Mouse (Mus musculus) monocyte, adult 5-6 weeks (primary cell): ENCODE results near the gene Vcam1. TPM values are rescaled to one million over a fixed set of nuclear protein-coding genes. Genes with fewer than 3 reads are reported as not detected.

Experiments used
- ATAC-seq: fragments of 153-309, 156-312 bp; replicated peaks from 2 replicates; pipeline ENCODE4 v1.8.0; 2017; ENCODE audit warnings: mild to moderate bottlenecking; ENCODE audit not compliant: low TSS enrichment, insufficient number of reproducible peaks, severe bottlenecking, poor library complexity, low FRiP score
- total RNA-seq: library from RNA; stranded (forward); fragments of 200-1000, 200-491, 200-594 nt; gene quantifications from 3 replicates; pipeline ENCODE4 v1.2.3, GENCODE M21; 2017

Vcam1 gene
- total RNA-seq: not detected in 3 replicates

DNA sequence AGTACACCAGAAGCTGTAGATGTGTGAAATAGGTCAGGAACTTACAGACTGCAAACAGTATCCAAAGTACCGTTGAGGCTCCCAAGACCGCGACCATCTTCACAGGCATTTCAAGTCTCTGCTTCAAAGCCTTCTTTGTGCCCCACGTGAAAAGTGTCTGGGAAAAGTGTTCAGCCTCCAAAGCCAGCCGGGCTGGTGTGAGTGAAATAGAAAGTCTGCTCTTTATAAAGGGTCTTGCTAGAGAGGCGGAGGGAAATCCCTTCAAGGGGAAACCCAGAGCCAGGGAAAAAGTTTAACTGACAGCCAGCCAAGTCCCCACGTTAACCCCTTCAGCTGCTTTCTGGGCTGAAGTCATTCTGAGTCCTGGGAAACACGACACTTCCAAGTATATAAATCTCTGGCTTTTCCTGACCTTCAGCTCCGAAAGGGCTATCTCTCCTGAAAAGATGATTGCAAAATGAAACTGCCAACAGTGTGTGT lies at the start of gene Vcam1:
Gene Vcam1 (minus strand): TSS at position 430 of the 480 bp plus-strand sequence.
- no peak for ATAC-seq

DNA sequence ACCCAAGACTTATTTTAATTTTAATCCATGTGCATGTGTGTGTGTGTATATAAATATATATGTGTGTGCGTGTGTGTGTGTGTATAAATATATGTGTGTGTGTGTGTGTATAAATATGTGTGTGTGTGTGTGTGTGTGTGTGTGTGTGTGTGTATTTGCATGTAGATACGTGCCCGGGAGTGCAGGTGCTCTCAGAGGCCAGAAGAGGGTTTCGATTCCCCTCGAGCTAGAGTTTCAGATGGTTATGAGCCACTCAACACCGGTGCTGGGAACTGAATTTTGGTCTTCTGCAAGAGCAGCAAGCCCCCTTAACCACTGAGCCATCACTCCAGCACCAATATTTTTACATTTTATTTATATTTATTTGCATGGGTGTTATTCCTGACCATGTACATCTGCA lies 45.6 kb upstream of the Vcam1 start:
- no peak for ATAC-seq

DNA sequence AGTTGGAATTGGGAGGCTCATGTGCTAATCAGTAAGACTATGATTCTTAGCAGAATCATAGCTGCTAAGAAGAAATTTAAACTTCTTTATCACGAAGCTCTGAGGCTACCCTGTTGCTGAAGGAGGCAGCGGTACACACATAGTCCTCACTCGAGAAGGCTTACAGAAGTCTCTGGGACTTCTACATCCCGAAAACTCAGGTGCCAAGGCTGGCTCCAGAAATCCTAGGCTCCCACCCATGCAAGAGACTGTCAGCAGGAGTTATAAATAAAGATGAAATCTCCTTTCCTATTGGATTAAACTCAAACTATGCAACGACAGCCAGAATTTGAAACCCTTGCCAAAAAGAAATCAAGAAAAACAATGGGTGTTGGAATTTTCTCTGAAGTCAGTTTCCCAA lies 42.0 kb upstream of the Vcam1 start:
- ATAC-seq: no peak

DNA sequence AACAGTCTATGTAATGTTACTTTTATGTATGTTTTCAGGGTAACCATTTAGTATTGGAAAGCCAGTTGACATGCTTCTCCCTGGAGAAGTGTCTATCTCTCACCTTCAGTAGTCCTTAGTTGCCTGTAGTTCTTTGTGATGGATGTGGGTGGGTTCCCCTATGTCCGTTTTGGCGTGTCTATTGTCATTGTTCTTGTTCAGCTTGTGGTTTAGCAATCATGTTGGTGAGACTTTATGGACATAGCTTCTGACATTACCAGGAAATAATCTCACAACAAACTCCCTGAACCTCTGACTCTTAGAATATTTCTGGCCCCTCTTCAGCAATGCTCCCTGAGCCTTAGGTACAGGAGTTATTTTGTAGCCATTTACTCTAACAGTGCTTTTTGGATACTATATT lies 38.6 kb upstream of the Vcam1 start:
- ATAC-seq: no peak

DNA sequence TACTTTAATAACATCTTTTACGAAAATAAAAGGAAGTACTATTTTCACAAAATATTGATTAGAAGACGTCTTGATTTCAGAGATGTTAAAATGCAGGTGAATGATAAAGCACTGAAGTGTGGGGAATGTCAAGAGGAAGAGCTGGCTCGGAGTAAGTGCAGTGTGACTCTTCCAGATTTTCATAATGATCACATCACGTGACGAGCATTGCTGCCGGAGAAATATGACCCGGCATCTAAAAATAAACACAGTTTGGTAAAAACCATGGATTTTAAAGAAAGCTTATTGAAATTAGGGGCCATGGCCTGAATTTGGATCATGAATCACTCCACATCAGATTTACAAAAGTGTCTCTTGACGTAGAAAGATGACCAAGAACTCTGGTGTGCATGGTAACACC lies 36.8 kb upstream of the Vcam1 start:
- no peak for ATAC-seq

DNA sequence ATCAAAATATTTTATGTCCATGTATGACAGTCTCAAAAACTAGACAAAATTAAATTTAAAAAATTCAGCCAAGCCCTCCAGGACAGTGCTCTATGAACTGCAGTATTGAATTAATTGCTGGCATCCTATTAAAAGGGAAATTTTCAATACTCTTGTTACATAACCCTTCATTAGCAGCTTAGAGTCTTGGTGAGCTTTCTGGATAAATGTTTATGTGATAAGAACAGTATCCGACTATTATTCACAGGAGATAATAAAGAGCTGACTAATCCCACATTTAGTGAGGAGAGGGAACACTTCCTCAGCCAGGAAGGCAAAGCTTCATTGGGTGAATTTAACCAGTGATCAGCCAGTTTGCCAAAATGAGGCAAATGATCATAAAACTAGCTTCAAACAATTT lies 35.5 kb upstream of the Vcam1 start:
- ATAC-seq: no peak

DNA sequence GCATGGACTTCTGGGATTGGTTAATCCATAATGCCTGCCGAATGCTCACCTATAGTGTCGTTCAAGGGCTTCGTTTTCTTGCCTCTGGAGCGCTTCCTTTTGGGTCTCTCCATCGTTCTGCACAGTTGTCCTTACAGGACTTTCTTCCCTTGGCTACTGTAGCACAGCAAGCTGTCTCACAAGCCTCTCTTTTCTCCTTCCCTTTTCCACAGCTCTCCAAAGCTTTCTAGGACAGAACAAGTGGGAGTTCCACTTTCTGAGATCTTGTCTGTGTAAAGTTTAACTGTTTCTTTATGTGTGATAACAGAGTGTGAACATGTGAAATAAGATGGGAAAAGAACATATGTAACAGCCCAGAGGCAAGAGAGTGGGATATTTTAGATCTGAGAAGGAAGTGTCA lies 34.0 kb upstream of the Vcam1 start:
- no peak for ATAC-seq

DNA sequence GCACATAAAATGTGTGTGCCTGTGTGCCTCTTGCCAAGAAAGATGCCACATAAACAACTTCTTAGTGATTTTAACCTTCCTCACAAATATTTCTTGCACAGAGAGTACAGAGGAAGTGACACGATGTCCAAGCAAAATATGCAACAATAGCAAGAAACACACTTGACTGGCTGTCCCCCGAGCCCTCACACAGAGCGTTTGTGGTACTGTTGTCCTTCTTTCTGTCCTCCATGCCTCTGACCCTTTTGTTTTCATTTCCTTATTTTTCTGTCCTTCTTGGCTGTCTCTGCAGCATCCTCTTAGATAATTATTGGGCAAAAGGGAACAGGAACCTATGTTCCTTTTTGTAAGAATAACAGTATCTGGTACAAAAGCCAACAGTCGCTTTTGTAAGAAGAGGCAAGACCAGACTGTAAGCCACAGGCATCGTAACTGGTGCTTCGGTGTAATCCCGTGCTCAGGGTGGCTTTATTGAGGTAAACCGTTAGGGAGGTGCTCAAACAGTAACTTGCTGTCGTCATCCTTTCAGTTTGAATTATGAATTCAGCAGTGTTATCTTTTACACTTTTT lies 32.7 kb upstream of the Vcam1 start:
- no peak for ATAC-seq

DNA sequence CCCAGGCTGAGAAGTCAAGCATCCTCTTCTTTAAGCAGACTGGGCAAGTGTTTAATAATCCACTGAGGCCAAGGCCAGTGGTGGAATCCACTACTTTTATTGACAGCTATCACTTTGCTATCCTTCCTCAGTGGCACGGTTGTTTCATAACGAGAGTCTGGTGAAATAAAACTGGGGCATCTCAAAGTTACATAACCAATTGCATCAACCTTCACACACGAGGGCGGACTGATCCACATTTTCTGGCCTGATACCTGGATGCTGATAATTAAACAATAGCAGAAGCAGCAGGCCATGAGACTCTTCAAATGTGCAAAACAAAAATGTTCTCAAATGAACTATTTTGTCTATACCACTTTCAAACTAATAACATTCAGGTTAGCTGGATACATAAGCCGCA lies 29.9 kb upstream of the Vcam1 start:
- ATAC-seq: no peak

DNA sequence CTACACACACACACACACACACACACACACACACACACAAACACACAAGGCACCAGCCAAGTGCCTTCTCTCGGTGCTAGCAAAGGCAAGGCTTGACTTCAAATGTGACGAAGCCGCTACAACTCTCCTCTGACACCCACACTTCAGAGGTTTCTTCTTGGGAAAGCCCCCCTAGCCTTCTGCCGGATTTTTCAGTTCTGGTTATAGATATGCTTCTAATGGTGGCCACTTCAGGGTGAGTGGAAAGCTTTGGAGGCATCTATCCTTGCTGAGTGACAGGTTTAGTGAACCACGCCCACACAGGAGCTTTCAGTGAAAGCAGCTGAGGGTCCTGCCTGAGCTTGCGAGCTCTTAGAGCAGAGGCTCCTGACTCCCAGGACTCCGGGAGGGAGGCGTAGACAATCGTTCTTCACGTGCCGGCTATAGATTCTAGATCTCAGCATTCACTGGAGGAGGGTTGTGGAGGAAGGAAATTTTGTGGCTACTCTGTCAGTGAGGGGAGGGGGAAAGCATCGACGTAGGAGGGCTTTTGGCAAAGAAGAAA lies 28.0 kb upstream of the Vcam1 start:
- ATAC-seq: no peak

DNA sequence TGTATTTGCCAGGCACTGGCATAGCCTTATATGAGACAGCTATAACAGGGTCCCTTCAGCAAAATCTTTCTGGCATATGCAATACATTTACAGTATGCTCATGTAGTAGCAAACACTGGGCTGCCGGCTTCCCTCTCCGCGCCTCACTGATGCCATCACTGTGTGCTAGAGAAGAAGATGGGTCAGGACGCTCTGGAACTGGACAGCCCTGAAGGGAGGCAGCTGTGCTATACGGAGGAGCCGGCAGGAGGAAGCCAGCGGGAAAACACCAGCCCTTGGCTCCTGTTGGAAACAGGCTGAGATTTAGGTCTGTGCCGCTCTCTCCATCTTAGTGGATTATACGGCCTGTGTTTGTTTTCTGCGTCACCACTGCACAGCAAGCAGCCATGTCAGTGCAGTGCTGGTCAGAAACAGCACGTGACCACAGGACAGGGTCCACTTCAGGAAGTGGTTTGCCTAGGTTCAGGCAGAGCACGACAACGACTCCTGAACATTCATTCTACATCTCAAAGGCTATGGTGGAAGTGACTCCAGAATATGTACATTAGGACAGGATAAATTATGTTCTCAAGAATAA lies 20.7 kb upstream of the Vcam1 start:
- ATAC-seq: no peak

DNA sequence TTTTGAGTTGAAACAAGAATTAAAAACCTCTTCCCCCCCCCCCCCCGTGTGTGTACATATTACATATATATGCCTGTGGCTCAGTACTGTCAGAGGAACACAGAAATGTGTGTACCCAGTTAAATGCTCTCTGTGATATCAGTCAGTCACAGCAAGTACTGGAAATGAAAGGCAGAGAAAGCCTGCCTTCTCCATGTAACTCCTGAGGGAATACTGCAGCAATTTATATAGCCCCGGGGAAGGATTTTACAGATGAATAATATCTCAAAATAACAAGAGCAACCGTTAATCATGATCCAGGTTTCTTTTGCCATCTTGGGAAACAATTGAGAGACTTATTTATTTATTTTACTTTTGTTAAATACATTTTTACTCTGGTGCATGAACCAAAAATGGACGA lies 19.6 kb upstream of the Vcam1 start:
- no peak for ATAC-seq

DNA sequence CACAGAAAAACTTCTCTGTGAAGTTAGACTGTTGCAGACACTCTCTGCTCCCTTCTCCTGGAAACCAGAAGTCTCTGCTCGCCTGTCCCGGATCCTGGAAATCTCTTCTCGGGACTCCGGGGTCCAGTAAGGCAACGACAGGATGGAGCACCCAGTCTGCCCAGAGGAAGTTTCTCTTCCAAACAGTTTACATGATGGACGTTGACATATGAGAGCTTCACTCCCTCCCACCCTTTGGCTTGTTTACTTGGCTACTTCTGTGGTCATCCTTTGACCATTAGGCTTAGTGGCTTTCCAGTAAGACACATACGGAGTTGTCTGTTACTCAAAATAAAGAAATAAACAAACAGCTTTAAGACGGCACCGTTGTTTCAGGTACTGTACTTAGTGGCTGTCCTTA lies 19.2 kb upstream of the Vcam1 start:
- no peak for ATAC-seq

DNA sequence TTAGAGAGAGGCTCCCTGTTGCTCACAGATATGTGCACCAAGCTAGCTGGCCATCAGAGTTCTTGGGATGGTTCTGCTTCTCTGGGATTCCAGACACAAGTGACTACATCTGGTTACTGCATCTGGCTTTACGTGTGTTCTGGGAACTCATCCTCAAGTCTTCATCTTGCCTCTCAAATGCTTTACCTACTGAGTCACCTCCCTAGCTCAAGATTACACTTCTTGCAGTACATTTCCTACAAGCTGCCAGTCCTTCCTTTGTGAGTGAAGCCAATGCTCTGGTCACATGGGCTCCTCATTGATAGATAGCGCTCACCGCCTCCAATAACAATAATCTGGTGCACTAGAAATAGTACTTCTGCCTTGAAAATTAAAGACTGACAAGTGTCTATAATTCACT lies 11.7 kb upstream of the Vcam1 start:
- ATAC-seq: no peak

DNA sequence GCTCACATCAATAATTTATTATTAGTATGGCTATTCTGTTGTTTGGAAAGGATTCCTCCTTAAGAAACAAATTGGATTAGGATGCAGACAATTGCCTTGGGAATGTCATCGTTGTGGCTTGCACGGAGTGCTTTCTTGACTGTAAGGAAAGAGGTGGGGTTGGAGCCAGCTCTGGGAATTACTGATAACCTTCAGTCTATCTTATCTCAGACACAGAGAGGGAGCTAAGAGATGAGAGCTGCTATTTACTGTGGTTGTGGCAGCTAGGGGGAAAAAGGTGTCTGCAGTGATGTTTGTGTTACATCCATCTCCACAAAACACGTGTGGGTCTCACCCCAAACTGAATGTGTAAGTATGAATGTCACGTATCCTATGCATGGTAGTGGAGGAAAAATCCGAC lies 9.5 kb upstream of the Vcam1 start:
- ATAC-seq: no peak

DNA sequence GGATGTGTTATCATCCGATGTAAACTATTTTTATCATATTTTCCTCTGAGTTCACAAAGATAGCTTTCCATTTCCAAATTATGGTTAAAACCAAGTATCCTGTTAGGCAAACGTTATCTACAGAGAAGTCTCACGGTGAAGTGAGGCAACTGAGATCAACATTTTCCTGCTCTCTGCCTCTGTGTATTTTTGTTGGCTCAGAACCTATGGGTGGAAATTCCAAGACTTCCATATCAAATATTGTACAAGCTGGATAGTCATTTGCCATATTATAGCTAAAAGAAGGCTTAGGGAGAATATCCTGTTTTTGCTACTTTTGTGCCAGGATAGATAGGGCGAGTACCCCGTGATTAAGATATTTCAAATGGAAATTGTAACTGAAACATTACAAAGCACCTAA lies 8.6 kb upstream of the Vcam1 start:
- no peak for ATAC-seq

DNA sequence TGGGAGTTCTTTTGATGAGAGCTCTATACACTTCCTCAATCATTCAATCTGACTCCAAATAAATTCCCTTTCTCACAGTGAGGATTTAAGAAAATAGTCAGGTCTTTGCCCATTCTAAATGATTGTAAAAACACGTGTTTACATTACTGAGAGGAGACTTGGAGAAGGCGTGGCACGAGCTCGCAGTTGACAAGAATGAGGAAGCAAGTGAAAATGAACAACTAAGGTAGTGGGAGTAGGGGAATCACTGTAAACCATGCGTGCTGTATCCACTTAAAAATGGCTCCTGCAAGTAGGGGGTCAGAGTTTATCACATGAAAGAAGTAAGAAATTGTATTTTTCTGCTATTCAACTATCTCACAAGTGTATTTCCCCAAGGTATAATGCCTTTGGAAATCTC lies 3.9 kb upstream of the Vcam1 start:
- no peak for ATAC-seq

DNA sequence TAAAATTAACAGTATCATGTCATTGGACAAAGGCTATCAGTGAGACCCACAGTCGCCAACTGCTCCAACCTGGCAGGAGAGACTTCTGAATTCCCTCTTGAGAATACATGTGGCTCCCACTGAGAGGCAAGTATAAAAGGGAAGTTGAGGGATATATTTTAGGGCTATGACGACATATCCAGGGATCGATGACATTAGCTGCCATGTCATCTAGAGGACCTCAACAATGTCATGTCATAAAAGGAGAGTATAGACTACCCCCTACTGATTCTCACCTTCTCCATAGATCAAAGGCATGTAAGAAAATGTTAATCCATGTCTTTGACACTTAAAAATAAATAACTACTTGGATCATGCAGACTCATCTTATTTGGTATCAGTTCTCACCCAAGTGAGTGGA lies 1.2 kb upstream of the Vcam1 start:
- no peak for ATAC-seq

DNA sequence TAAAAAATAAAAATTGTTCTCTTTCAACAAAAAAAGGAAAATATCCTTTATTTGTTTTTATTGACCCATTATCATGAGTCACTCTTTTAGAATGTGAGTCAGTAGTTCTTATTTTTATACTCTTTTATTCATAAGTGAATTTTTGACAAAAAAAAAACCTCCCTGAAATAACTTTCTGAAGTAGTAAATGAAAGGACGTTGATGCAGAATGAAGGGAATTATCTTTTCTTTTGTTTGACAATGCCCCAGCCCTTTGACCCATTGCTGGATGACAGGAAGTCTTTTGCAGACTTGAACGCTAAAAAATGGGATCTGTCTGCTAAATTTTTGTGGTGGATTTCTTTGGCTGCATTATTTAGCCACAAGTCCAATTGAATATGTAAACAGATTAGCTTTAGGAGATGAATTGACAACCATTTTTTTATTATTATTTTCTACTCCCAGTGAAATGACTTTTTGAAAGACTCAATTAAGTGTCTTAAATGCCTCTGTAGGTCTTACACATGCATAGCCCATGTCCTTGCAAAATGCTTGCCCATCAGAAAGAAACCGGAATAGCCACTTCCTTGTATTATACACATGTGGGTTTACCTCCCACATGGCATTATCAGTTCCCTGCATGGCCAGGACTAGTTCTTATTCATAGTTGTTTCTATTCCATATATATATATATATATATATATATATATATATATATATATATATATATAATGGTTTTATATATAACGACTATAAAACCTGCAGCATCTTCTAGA lies 530 bp upstream of the Vcam1 start:
- no peak for ATAC-seq
